Mouse (Mus musculus) liver, embryonic 12.5 days (tissue): Measurements from ENCODE around the gene Havcr1. TPM values are rescaled to one million over a fixed set of nuclear protein-coding genes. Genes with fewer than 3 reads are reported as not detected.
"Not testable (repeated sequence)": the region's sequence is repeated elsewhere in the genome, so short reads cannot be mapped to it uniquely, and the experiment has no call there.

Experiments
- ATAC-seq: fragments of 200-750 bp; cut with Nextera tagmentation; 2 replicates; pipeline ENCODE4 v1.8.0; 2017; ENCODE audit warnings: moderate number of reproducible peaks, mild to moderate bottlenecking, moderate library complexity
- H3K27ac ChIP-seq: fragments of 300-500 bp; sonication (generic); 2 replicates; pipeline ENCODE4 v1.5.1; 2016; ENCODE audit warnings: mild to moderate bottlenecking
- H3K27me3 ChIP-seq: fragments of 300-500 bp; sonication (generic); replicated peaks from 2 replicates; pipeline ENCODE4 v1.6.1; 2016; ENCODE audit warnings: mild to moderate bottlenecking, moderate library complexity
- H3K36me3 ChIP-seq: fragments of 300-500 bp; sonication (generic); 2 replicates; pipeline ENCODE4 v1.6.1; 2016; ENCODE audit warnings: mild to moderate bottlenecking, moderate library complexity
- H3K4me1 ChIP-seq: fragments of 300-500 bp; sonication (generic); 2 replicates; pipeline ENCODE4 v1.6.1; 2016
- H3K4me2 ChIP-seq: fragments of 300-500 bp; sonication (generic); 2 replicates; pipeline ENCODE4 v1.6.1; 2016; ENCODE audit warnings: mild to moderate bottlenecking, moderate library complexity
- H3K4me3 ChIP-seq: fragments of 300-500 bp; sonication (generic); 2 replicates; pipeline ENCODE4 v1.5.1; 2016; ENCODE audit warnings: mild to moderate bottlenecking, moderate library complexity
- H3K9ac ChIP-seq: fragments of 300-500 bp; sonication (generic); 2 replicates; pipeline ENCODE4 v1.6.1; 2016; ENCODE audit warnings: mild to moderate bottlenecking, moderate library complexity
- H3K9me3 ChIP-seq: fragments of 300-500 bp; sonication (generic); replicated peaks from 2 replicates; pipeline ENCODE4 v1.6.1; 2016; ENCODE audit warnings: mild to moderate bottlenecking, moderate library complexity
- WGBS: fragments of 180-500 bp; shearing (Covaris S2); methylation state at CpG from one replicate; pipeline ENCODE4 v1.1.7; 2016; ENCODE audit not compliant: insufficient replicate concordance; 5-methylcytosine and 5-hydroxymethylcytosine counted together
- polyA plus RNA-seq: library from polyadenylated mRNA; unstranded; fragments of >200 nt; fragmentation: Nextera tagmentation; extraction: Ambion mirVana; gene quantifications from 2 replicates; pipeline ENCODE4 v1.2.1, GENCODE M21; 2016

Havcr1 gene
- polyA plus RNA-seq, 1 experiment from 2014 or later: not detected

DNA sequence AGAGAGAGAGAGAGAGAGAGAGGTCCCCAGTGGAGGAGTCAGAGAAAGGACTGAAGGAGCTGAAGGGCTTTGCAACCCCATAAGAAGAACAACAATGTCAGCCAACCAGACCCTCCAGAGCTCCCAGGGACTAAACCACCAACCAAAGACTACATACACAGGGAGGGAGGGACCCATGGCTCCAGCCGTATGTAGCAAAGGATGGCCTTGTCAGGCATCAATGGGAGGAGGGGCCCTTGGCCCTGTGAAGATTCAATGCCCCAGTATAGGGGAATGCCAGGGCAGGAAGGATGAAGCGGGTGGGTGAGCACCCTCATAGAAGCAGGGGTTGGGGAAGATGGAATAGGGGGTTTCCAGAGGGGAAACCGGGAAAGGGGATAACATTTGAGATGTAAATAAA, 6.8 kb downstream of the Havcr1 start:
- WGBS: 55% methylated on average over 3 of the region's 3 CpGs
- Histone ChIP-seq H3K27ac (no peak overlapping the region), H3K36me3 (no peaks in the 10 kb centered on the region), H3K9ac (no peak overlapping the region), H3K4me2 (no peak overlapping the region), H3K4me3 (no peak overlapping the region), H3K4me1 (no peaks in the 10 kb centered on the region), H3K9me3 (no peaks in the 10 kb centered on the region), H3K27me3 (no peaks in the 10 kb centered on the region)
- no peak for ATAC-seq

DNA sequence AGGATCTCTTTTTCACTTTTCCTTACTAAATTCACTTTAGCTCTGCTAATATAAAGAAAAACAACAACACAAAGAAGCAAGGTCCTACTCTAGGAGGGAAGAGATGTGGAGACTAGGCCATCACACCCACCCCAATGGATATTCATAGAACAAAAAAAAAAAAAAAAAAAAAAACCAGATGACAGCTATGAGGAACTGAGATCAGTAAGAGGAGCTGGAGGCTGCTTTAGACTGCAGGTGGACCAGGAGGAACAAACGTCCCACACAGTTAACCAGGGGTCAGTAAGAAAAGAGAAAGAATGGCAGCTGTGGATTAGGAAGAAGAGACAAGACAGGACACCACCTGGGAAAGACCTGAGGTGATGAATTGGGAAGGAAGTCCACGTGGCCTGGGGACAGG, 13.1 kb downstream of the Havcr1 start:
- Histone ChIP-seq H3K9me3 (no peaks in the 10 kb centered on the region), H3K27ac (no peak overlapping the region), H3K36me3 (no peaks in the 10 kb centered on the region), H3K4me2 (no peak overlapping the region), H3K4me1 (no peaks in the 10 kb centered on the region), H3K27me3 (no peaks in the 10 kb centered on the region), H3K9ac (no peak overlapping the region), H3K4me3 (no peak overlapping the region)
- WGBS: 37% methylated on average over 2 of the region's 2 CpGs
- ATAC-seq: no peak

DNA sequence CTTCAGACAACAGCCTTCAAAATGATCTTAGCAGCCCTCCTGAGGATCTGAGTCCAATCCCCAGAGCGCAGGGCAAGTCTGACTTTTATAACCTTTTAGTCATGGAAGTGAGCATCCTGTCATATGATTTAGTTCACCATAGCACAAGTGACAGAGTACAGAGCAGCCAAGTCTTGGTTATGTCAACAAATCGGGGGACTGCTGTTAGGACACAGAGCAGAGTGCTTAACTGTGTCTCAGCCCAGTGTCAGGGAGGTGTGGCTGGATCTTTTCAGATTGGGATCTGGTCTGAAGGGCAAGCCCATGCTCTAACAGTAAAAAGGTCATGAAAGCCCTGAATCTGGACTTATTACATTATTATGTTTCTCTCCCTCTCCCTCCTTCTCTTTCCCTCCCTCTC, 18.8 kb downstream of the Havcr1 start:
- Histone ChIP-seq H3K36me3 (no peaks in the 10 kb centered on the region), H3K4me1 (no peaks in the 10 kb centered on the region), H3K27me3 (no peaks in the 10 kb centered on the region), H3K9me3 (no peaks in the 10 kb centered on the region), H3K4me2 (no peak overlapping the region), H3K27ac (no peak overlapping the region), H3K9ac (no peak overlapping the region), H3K4me3 (no peak overlapping the region)
- WGBS: 54% methylated on average over 2 of the region's 2 CpGs
- no peak for ATAC-seq

DNA sequence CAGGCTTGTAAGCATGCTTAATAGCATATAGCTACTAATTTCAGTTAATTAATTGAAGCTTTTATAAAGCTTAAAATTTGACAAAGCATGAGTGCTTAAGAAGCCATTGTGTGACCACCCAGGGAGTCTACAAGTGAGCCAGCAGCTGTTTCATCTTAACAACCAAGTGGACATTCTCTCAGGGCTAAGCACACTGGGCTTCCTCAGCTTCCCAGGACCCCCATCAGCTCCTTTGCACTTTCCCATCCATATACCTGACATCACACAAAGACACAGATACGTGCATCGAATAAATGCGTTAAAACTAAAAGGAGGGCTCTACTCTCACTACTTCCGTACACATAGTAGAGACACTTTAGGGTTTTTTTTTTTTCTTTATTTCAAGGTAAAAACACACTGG, 19.8 kb downstream of the Havcr1 start:
- no peak for ATAC-seq
- H3K4me2 ChIP-seq: no peak overlapping the region
- no peaks in the 10 kb centered on the region for H3K36me3 ChIP-seq
- H3K4me1 ChIP-seq: no peaks in the 10 kb centered on the region
- no peaks in the 10 kb centered on the region for H3K9me3 ChIP-seq
- no peak overlapping the region for H3K4me3 ChIP-seq
- H3K27me3 ChIP-seq: no peaks in the 10 kb centered on the region
- H3K9ac ChIP-seq: no peak overlapping the region
- 81% methylated on average over 4 of the region's 4 CpGs for WGBS
- H3K27ac ChIP-seq: no peak overlapping the region

DNA sequence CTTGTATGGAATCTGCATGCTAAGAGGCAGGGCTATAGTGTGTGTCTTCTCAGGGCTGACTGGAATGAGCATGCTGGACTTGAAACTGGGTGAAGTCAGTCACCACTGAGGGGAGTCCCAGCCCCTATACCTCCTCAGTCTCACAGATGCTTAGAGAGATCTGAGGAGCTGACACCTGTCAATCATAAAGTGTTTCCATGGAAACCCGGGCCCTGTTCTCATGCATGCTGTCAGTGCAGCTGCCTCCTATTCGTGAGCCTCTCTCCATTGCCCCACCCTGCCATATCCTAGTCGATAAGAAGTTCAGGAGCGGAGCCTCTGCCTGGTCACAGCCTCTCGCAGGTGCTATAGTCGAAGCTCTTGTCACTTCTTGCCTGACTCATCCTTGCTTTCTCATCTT, 20.8 kb downstream of the Havcr1 start:
- not testable (repeated sequence) for H3K9ac ChIP-seq, H3K27me3 ChIP-seq, H3K4me3 ChIP-seq, H3K27ac ChIP-seq, H3K9me3 ChIP-seq, H3K36me3 ChIP-seq, H3K4me2 ChIP-seq, H3K4me1 ChIP-seq, ATAC-seq
- 66% methylated on average over 6 of the region's 6 CpGs for WGBS

DNA sequence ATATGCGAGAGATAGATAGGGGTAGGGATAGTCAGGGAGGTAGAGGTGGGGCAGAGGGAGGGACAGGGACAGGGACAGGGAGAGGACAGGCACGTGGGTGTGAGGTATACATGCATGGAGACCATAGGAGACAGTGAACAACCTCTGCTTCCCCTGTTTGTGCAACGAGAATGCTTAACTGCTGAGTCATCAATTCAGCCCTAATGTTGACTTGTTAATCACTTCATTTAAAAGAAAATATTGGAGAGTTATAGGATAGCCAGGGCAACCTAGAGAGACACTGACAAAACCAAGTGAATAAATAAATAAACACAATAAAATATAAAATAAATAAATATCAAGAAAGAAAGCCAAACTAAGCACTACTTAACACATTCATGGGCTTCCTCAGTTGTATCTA, 42.0 kb downstream of the Havcr1 start:
- Histone ChIP-seq H3K36me3 (no peaks in the 10 kb centered on the region), H3K4me3 (no peak overlapping the region), H3K9ac (no peak overlapping the region), H3K9me3 (no peaks in the 10 kb centered on the region), H3K4me1 (no peaks in the 10 kb centered on the region), H3K27me3 (no peaks in the 10 kb centered on the region), H3K27ac (no peak overlapping the region), H3K4me2 (no peak overlapping the region)
- no peak for ATAC-seq
- 52% methylated on average over 3 of the region's 3 CpGs for WGBS

DNA sequence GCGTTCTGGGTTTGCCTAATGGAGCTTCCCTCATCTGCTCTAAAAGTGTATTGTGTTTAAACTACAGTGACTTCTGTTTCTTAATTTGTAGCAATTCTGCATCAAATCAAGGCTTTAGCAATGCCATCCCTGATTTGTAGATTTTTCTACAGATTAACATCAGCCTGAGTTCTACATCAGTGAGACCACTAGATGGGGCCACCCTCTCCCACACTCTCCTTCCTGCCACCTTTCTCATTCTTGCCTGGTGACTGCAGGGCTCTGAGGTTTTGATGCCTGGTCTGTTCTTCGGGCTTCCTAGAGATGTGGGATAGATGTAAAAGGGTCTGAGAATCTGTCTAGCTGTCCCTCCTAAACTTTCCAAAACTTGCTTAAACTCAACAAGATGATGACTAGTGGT, 44.9 kb downstream of the Havcr1 start:
- no peak overlapping the region for H3K4me2 ChIP-seq
- no peak for ATAC-seq
- WGBS: 42% methylated on average over 2 of the region's 2 CpGs
- no peak overlapping the region for H3K9ac ChIP-seq
- no peaks in the 10 kb centered on the region for H3K27me3 ChIP-seq
- no peak overlapping the region for H3K27ac ChIP-seq
- no peaks in the 10 kb centered on the region for H3K36me3 ChIP-seq
- no peak overlapping the region for H3K4me3 ChIP-seq
- H3K9me3 ChIP-seq: no peaks in the 10 kb centered on the region
- no peaks in the 10 kb centered on the region for H3K4me1 ChIP-seq

DNA sequence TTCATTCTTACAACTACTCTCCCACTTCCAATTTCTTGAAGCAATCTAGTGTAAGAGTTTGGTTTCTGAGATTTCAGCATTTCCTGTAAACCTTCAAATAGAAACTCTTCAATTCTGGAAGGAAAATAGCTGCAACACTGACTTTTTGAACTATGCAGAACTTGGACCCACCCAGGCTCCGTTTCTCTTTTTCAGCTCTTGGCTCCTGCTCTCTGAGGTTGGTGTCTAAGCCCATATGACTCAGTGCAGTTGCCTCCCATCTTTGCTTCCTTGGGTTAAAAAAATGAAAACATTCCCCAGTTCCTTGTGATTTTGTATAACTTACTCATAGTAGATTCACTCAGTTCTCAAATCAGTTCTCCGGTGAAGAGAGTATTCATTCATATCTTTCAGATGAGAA, 69.6 kb downstream of the Havcr1 start:
- Histone ChIP-seq H3K9ac (no peak overlapping the region), H3K9me3 (no peaks in the 10 kb centered on the region), H3K27ac (no peak overlapping the region), H3K4me2 (no peak overlapping the region), H3K4me3 (no peak overlapping the region), H3K36me3 (no peaks in the 10 kb centered on the region), H3K4me1 (no peaks in the 10 kb centered on the region), H3K27me3 (no peaks in the 10 kb centered on the region)
- 61% methylated on average over 2 of the region's 2 CpGs for whole genome bisulfite sequencing
- no peak for ATAC-seq

DNA sequence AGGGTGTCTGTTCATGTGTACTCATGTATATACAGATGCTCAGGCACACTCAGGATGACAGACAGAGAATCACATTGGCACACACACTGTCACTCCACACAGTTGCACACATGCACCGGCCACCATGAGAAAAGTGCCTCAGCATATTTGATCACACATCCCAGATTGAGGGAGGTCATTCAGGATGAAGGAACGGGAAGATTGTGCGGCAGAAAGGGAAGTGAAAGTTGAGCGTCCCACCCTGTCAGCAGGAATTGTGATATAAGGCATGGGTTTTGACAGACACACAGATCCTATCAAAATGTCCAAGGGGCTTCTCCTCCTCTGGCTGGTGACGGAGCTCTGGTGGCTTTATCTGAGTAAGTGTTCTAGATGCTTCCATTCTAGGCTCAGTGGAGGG, 75.6 kb downstream of the Havcr1 start, which contains the start of gene Timd4:
Timd4 (plus strand) TSS at position 290 of the 400 bp plus-strand sequence.
- Histone ChIP-seq H3K4me1 (no peaks in the 10 kb centered on the region), H3K4me2 (no peak within 1 kb of the TSS), H3K9me3 (no peaks in the 10 kb centered on the region), H3K9ac (no peak within 1 kb of the TSS), H3K27ac (no peak within 1 kb of the TSS), H3K27me3 (no peaks in the 10 kb centered on the region), H3K36me3 (no peaks in the 10 kb centered on the region), H3K4me3 (no peak within 1 kb of the TSS)
- 52% methylated on average over 5 of the region's 5 CpGs for WGBS
- no peak for ATAC-seq

DNA sequence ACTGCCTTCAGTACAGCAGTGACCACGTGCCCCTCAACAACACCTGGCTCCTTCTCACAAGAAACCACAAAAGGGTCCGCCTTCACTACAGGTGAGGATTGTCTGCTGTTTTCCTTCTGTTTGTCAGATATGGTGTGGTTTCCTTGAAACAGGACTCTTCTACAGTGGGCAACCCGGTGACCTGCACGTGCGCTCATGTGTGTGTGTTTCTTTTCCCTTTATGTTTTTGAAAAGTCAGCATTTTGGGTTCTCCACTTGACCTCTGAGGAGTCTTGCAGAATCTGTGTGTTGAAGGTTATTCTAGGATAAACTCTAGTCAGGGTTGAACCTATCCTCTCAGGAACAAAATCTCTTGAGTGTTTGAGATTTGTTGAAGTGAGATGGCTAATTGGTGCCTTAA, 82.8 kb downstream of the Havcr1 start:
- Histone ChIP-seq H3K9me3 (no peaks in the 10 kb centered on the region), H3K9ac (no peak overlapping the region), H3K27ac (no peak overlapping the region), H3K4me1 (no peaks in the 10 kb centered on the region), H3K36me3 (no peaks in the 10 kb centered on the region), H3K27me3 (no peaks in the 10 kb centered on the region), H3K4me2 (no peak overlapping the region), H3K4me3 (no peak overlapping the region)
- 71% methylated on average over 5 of the region's 5 CpGs for WGBS
- no peak for ATAC-seq

DNA sequence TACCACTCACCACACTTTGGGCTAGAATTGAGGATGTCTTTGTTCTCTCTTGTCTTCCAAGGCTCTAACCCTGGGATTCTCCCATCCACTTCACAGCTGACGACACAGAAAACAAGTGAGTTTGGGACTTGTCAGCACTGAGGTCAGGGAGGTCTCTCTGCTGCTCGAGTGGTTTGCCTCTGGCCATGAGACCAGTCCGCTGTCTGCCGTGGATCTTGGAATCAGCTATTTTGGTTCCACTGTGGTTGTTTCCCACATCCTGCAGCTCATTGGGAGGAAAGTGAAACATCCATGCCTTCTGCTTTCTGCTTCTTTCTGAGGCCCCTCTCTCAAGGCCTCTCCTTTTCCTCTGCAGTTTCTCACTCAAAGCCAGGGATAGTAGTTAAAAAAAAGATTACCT, 85.0 kb downstream of the Havcr1 start:
- no peak for ATAC-seq
- 22% methylated on average over 4 of the region's 4 CpGs for WGBS
- no peaks in the 10 kb centered on the region for H3K9me3 ChIP-seq
- H3K27ac ChIP-seq: no peak overlapping the region
- no peaks in the 10 kb centered on the region for H3K4me1 ChIP-seq
- H3K36me3 ChIP-seq: no peaks in the 10 kb centered on the region
- no peaks in the 10 kb centered on the region for H3K27me3 ChIP-seq
- H3K4me2 ChIP-seq: no peak overlapping the region
- H3K9ac ChIP-seq: no peak overlapping the region
- no peak overlapping the region for H3K4me3 ChIP-seq
